Mouse (Mus musculus) CD4-positive helper T cell, adult 2 months (primary cell): ENCODE measurements at regions not wholly inside any gene's neighbourhood (a gene's known extent, or its start where the extent isn't known, plus 50 kb on each side); places are given as distances from the start of the nearest gene placed in this dataset.
A peak's percentile ranks its signal among the peaks of the same experiment; 100 is the strongest.

Source experiments
- DNase-seq: peaks from one replicate; pipeline ENCODE4 v3.0.0-alpha.2; 2012; ENCODE audit warnings: low read depth, missing footprints, low spot score

DNA sequence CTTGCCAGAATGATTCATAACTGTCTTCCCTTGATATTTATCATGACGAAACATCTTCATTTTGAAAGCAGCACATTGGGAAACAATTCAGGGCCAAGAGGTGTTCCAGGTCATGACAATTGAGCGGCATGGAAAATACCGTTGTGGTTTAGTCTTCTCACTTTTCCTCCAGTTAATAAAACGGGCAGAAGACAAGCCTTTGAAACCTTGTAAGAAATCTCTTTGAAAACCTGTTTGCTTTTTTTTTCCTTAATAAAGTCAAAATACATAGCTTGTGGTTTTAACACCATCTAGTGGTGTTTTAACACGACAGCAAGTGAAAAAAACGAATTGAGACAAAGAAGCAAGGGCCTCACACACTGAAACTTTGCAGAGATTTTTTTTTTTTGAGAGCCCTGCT is 1389.0 kb upstream of the Acvr2a start:
- DNase-seq = no peak

DNA sequence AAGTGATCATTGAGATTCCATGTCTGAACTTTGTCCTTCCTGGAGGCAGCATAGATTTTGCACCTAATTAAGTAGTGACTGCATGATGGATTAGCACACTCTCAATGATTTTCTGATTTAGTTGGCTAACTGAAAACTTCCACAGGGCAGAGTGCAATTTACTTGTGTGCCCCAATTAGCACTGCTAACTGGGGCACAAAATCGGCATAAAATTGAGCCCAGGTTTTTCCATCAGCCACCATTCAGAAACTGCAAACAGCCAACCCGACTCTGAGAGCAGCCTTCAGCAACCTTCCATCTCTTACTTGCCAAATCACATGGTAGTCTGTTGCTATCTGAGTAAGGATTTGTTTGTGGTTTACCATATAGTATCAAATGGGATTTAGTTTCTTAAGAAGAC is 1384.1 kb upstream of the Acvr2a start:
- no peak for DNase-seq

DNA sequence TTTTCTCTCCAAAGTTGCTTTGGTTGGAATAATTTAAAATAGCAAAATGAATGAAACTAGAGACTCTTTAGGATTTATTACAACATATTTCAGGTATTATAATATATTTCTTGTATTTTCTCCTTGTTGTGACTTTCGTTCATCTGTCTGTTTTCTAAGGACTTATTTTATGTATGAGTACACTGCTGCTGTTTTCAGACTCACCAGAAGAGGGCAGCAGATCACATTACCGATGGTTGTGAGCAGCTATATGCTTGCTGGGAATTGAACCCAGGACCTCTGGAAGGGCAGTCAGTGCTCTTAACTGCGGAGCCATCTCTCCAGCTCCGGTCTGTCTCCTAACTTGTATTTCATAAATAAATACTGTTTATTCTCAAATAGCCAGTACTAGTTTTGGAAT is 1347.9 kb upstream of the Acvr2a start:
- no peak for DNase-seq

DNA sequence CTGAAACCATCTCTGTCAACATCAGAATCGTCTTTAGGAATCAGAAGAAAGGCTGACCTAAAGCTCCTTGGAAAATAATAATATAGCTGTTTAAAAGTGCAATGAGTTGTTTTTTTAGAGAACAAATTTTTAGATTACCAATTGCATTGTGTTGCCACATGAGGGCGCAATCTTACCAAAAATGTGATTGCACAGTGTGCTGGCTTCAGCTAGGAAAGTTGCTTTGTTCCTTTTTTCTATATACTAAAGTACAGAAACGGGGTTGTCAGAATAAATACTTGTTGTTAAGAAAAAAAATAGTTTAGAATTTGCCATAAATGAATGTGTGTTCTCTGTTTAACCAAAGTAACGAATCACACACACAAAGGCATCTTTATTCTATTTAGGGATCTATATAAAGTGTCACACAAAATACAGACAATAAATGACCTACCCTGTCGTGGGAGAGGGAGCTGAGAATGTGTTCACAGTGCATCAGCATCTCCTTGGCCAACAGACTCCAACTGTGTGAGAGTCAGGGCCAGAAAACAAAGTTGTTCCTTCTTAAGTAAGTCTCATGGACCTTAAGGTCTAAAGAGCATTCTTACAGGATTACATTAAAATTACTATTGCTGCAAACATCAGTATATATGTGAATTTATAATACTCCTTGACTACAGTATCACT is 1321.9 kb upstream of the Acvr2a start:
- DNase-seq = peak; percentile 10
